Comparison of ENCODE assay signal across 9 mouse cellular contexts in the genomic region with DNA sequence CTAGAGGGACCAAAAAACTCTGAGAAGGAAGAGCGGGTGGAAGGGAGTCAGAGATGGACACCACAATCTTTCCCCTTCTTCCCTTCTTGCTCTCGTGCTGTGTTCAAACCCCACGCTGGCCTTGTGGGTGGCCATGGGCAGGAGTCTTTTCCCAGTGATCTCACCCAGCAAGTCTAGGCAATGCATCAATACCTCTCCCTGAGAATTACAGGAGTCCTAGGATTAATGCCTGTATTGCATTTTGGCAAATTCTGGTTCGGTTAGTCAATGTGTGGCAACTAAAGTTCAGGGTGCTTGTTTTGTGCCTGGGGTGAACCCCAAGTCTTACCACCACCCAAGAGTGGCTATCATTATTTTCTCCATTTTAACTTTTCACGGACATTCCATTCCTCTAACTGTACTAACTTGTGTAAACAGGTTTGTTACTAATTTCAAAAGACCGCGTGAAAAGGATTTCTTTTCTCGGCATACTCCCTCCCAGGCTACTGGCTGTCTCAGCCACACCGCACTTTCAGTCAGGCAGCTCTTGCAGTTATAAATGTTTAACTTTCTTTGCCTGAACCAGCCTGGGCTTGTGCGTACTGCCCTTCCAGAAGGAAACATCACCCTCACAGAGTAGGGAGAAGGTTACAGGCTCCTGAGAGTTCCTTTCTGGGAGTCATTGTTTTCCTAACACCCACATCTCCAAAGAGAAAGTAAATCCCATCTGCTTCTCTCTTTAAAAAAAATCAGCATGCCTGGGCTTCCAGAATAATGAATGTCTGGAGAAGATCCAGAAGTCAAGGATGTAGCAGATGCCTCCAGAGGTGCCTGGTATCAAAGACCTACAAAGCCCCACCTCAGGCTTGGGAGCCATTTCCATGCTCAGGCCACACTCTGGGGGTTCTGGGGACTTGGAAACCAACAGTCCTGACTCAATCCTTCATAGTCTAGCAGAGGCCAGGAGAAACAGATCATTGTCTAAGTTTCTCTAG. TPM values are rescaled to one million over a fixed set of nuclear protein-coding genes. Genes with fewer than 3 reads are reported as not detected.
DNase-seq lines count a peak whose midpoint lies in the region; ATAC-seq and TF ChIP-seq lines count a peak whose summit lies in the region.
"Had no signal": no experiment of that assay in that cellular context is flagged by ENCODE, and none has a peak within 500 bp of the region (broad histone marks: within the 10 kb centered on the region; RNA-seq: fewer than 3 reads in every experiment).

No protein-coding gene starts in this region.

- H3K27ac ChIP-seq in liver, adult 2 months (replicated peaks; ENCODE audit: insufficient read depth, low read depth, low read length): no peak overlapping the region
- peak overlapping the region; percentile 75 for H3K27ac ChIP-seq in brown adipose tissue, adult 24 weeks (replicated peaks; ENCODE audit: low read depth, low read length)
- H3K27ac ChIP-seq in intestine, embryonic 16.5 days (ENCODE audit: low read length): peak overlapping the region; percentile 66
- H3K27ac ChIP-seq in midbrain, embryonic 16.5 days (ENCODE audit: low read length): no peak overlapping the region

- no peak for TF ChIP-seq CTCF in liver, adult 2 months (IDR thresholded peaks at IDR 0.05; ENCODE audit: low read depth, low read length)

- TF ChIP-seq POLR2A in liver, adult 2 months (IDR thresholded peaks at IDR 0.05; ENCODE audit: extremely low read depth, insufficient read depth, low read length): no peak

- peaks cover 2% of the 10 kb centered on the region; the same call in 1 of the 2 replicates for H3K4me1 ChIP-seq in liver, adult 2 months (ENCODE audit: control insufficient read depth, insufficient read depth, low read length)
- H3K4me1 ChIP-seq in brown adipose tissue, adult 24 weeks (ENCODE audit: control insufficient read depth, insufficient read depth, insufficient read length, low read length): peaks cover 18% of the 10 kb centered on the region
- peaks cover 13% of the 10 kb centered on the region for H3K4me1 ChIP-seq in intestine, embryonic 16.5 days (ENCODE audit: control insufficient read depth, insufficient read depth, low read length)
- H3K4me1 ChIP-seq in midbrain, embryonic 16.5 days (ENCODE audit: control insufficient read depth, insufficient read depth, low read length): no peaks in the 10 kb centered on the region

- WGBS in liver, adult 2 months: 44% methylated on average over 10 of the region's 10 CpGs
- 51% methylated on average over 10 of the region's 10 CpGs for WGBS in intestine, embryonic 16.5 days
- WGBS in midbrain, embryonic 16.5 days: 84% methylated on average over 10 of the region's 10 CpGs

- no peak overlapping the region for H3K4me3 ChIP-seq in liver, adult 2 months (ENCODE audit: insufficient read depth, low read depth, low read length)
- H3K4me3 ChIP-seq in brown adipose tissue, adult 24 weeks (ENCODE audit: insufficient read depth, low read depth, low read length): no peak overlapping the region
- no peak overlapping the region for H3K4me3 ChIP-seq in intestine, embryonic 16.5 days (ENCODE audit: low read length)
- no peak overlapping the region for H3K4me3 ChIP-seq in midbrain, embryonic 16.5 days (ENCODE audit: low read depth, low read length)

- H3K4me2 ChIP-seq in intestine, embryonic 16.5 days (ENCODE audit: low read depth, low read length): peak overlapping the region; percentile 19; the same call in 1 of the 2 replicates
- H3K4me2 ChIP-seq in midbrain, embryonic 16.5 days (ENCODE audit: low read length): no peak overlapping the region

- H3K79me2 ChIP-seq in liver, adult 2 months (ENCODE audit: control insufficient read depth, insufficient read depth, low read length): no peaks in the 10 kb centered on the region

- H3K36me3 ChIP-seq in liver, adult 2 months (ENCODE audit: control insufficient read depth, insufficient read depth, low read length): no peaks in the 10 kb centered on the region
- H3K36me3 ChIP-seq in intestine, embryonic 16.5 days (ENCODE audit: control insufficient read depth, insufficient read depth, low read length): no peaks in the 10 kb centered on the region
- no peaks in the 10 kb centered on the region for H3K36me3 ChIP-seq in midbrain, embryonic 16.5 days (ENCODE audit: control insufficient read depth, insufficient read depth, low read length)

- H3K9me3 ChIP-seq in intestine, embryonic 16.5 days (ENCODE audit: control insufficient read depth, low read length): no peaks in the 10 kb centered on the region
- no peaks in the 10 kb centered on the region for H3K9me3 ChIP-seq in midbrain, embryonic 16.5 days (replicated peaks; ENCODE audit: control insufficient read depth, low read length, poor library complexity, severe bottlenecking)

- DNase-seq in liver, adult 2 months (ENCODE audit: extremely low read depth, low read depth, low spot score): peak; percentile 65
- no peak for DNase-seq in liver
- peak; percentile 38 to 59 for DNase-seq in kidney, postnatal 4 days
- no peak for DNase-seq in c-Kit-positive CD71-positive TER-119-positive erythroid progenitor cells, embryonic 14.5 days (ENCODE audit: low spot score)
- DNase-seq in layer of hippocampus, adult 9-11 months: no peak
- DNase-seq: retina, postnatal 1 day had no signal

- H3K9ac ChIP-seq in liver, adult 2 months (ENCODE audit: low read depth, low read length): no peak overlapping the region
- H3K9ac ChIP-seq in intestine, embryonic 16.5 days (ENCODE audit: low read depth, low read length): 0 out of 2 replicates have a peak overlapping the region, but pooled peaks have one; percentile 40
- H3K9ac ChIP-seq in midbrain, embryonic 16.5 days (ENCODE audit: low read depth, low read length): no peak overlapping the region

- no peaks in the 10 kb centered on the region for H3K27me3 ChIP-seq in liver, adult 2 months (ENCODE audit: control insufficient read depth, insufficient read depth, low read length)
- no peaks in the 10 kb centered on the region for H3K27me3 ChIP-seq in intestine, embryonic 16.5 days (replicated peaks; ENCODE audit: control insufficient read depth, insufficient read depth, low read length)
- no peaks in the 10 kb centered on the region for H3K27me3 ChIP-seq in midbrain, embryonic 16.5 days (ENCODE audit: control insufficient read depth, insufficient read depth, low read depth, low read length)

- ATAC-seq in intestine, embryonic 16.5 days: peak; percentile 84
- no peak for ATAC-seq in midbrain, embryonic 16.5 days

RNA-seq across cellular contexts. Expression of a gene that starts 15.1 kb away (rescaled TPM):
- total RNA-seq in liver, adult 2 months (2014; rRNA removed): 0.13 and 0.28 TPM in 2 replicates
- 0.37 and 0.41 TPM in 2 replicates for polyA plus RNA-seq in liver, adult 2 months (2012; rRNA removed)
- polyA plus RNA-seq in brown adipose tissue, adult 24 weeks (2012; ENCODE audit: insufficient read depth, insufficient read length, missing spikeins): not detected in 2 replicates
- 39.1 and 41.3 TPM in 2 replicates for polyA plus RNA-seq in intestine, embryonic 16.5 days (2015; fragmentation: Nextera tagmentation; extraction: Ambion mirVana)
- polyA plus RNA-seq in midbrain, embryonic 16.5 days (2015; fragmentation: Nextera tagmentation; extraction: Ambion mirVana): 2.8 and 3.2 TPM in 2 replicates

RNA-seq across cellular contexts. Expression of a gene that starts 43.3 kb away (rescaled TPM):
- 12.4 and 18.0 TPM in 2 replicates for total RNA-seq in liver, adult 2 months (2014; rRNA removed)
- 6.3 and 11.4 TPM in 2 replicates for polyA plus RNA-seq in liver, adult 2 months (2012; rRNA removed)
- 18.6 and 24.1 TPM in 2 replicates for polyA plus RNA-seq in brown adipose tissue, adult 24 weeks (2012; ENCODE audit: insufficient read depth, insufficient read length, missing spikeins)
- 48.8 and 58.1 TPM in 2 replicates for polyA plus RNA-seq in intestine, embryonic 16.5 days (2015; fragmentation: Nextera tagmentation; extraction: Ambion mirVana)
- 14.9 and 17.1 TPM in 2 replicates for polyA plus RNA-seq in midbrain, embryonic 16.5 days (2015; fragmentation: Nextera tagmentation; extraction: Ambion mirVana)

Comparison
In these comparisons a context has a peak if more than half of its experiments do, and no peak if none do; other contexts are left out.
1. DNase-seq: peak in liver, adult 2 months (single experiment) and kidney, postnatal 4 days (2 of 2); none in liver (single experiment), c-Kit-positive CD71-positive TER-119-positive erythroid progenitor cells, embryonic 14.5 days (single experiment) and layer of hippocampus, adult 9-11 months (single experiment).
2. H3K27ac ChIP-seq: peak in brown adipose tissue, adult 24 weeks (single experiment) and intestine, embryonic 16.5 days (single experiment); none in liver, adult 2 months (single experiment) and midbrain, embryonic 16.5 days (single experiment).